Comparison of ENCODE assay signal across 8 mouse cellular contexts in the genomic region with DNA sequence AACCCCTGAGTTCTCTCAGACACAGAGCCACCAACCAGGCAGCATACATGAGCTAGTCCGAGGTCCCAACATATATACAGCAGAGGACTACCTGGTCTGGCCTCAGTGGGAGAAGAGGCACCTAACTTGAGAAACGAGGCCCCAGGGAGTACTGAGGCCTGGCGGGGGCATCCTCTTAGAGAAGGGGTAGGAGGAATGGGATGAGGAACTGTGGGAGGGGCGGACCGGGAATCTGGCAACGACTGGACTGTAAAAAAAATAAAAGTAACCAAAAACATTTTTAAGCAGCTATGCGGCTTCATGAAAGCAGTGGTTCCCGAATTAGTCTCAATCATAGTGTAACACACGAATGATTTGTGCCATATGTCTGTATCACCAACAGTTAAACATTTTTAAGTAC. TPM values are rescaled to one million over a fixed set of nuclear protein-coding genes. Genes with fewer than 3 reads are reported as not detected.
A peak's percentile ranks its signal among the peaks of the same experiment; 100 is the strongest.
DNase-seq lines count a peak whose midpoint lies in the region; ATAC-seq lines count a peak whose summit lies in the region.

No protein-coding gene starts in this region.

- DNase-seq in intestine, embryonic 14.5 days (ENCODE audit: low spot score), result peak; percentile 68
- no peak for DNase-seq in midbrain, embryonic 11.5 days (ENCODE audit: low spot score, missing footprints)
- no peak for DNase-seq in adrenal gland, adult (ENCODE audit: inconsistent age in 2 of 2, low spot score in 1 of 2)
- DNase-seq in gastrocnemius, postnatal 25 days, result no peak
- DNase-seq in layer of hippocampus, postnatal 36 days, result no peak

- H3K4me2 ChIP-seq in embryonic facial prominence, embryonic 15.5 days (replicated peaks), result peak overlapping the region; percentile 75
- H3K4me2 ChIP-seq in intestine, embryonic 14.5 days (ENCODE audit: low read length), result peak overlapping the region; percentile 95
- H3K4me2 ChIP-seq in midbrain, embryonic 11.5 days, result peak overlapping the region; percentile 80

- peak overlapping the region; percentile 94 for H3K27ac ChIP-seq in embryonic facial prominence, embryonic 15.5 days (replicated peaks)
- peak overlapping the region; percentile 93 for H3K27ac ChIP-seq in intestine, embryonic 14.5 days (ENCODE audit: low read depth)
- H3K27ac ChIP-seq in midbrain, embryonic 11.5 days (ENCODE audit: low read depth, low read length), result no peak overlapping the region; the same call in 1 of the 2 replicates

- peaks cover 21% of the 10 kb centered on the region for H3K36me3 ChIP-seq in megakaryocyte, embryonic 14.5 days (replicated peaks; ENCODE audit: low read length)
- peaks cover 11% of the 10 kb centered on the region for H3K36me3 ChIP-seq in embryonic facial prominence, embryonic 15.5 days
- H3K36me3 ChIP-seq in intestine, embryonic 14.5 days (ENCODE audit: control insufficient read depth, insufficient read depth, low read length), result peaks cover 20% of the 10 kb centered on the region
- no peaks in the 10 kb centered on the region for H3K36me3 ChIP-seq in midbrain, embryonic 11.5 days (ENCODE audit: control insufficient read depth, insufficient read depth, low read length)

- no peak for ATAC-seq in megakaryocyte, adult 5-6 weeks (ENCODE audit: poor library complexity, severe bottlenecking)
- ATAC-seq in embryonic facial prominence, embryonic 15.5 days (ENCODE audit: insufficient number of reproducible peaks, low FRiP score, low TSS enrichment, low read depth), result 0 out of 2 replicates have a peak, but pooled peaks have one; percentile 11
- no peak for ATAC-seq in intestine, embryonic 14.5 days (replicated peaks; ENCODE audit: low FRiP score, low TSS enrichment, low read depth)
- peak; percentile 6; the same call in 1 of the 2 replicates for ATAC-seq in midbrain, embryonic 11.5 days (ENCODE audit: low FRiP score)

- 4% methylated on average over 9 of the region's 9 CpGs for WGBS in embryonic facial prominence, embryonic 15.5 days
- WGBS in intestine, embryonic 14.5 days, result 4% methylated on average over 9 of the region's 9 CpGs
- 9% methylated on average over 9 of the region's 9 CpGs for WGBS in midbrain, embryonic 11.5 days

- H3K27me3 ChIP-seq in megakaryocyte, embryonic 14.5 days (replicated peaks), result no peaks in the 10 kb centered on the region
- H3K27me3 ChIP-seq in embryonic facial prominence, embryonic 15.5 days, result no peaks in the 10 kb centered on the region
- H3K27me3 ChIP-seq in intestine, embryonic 14.5 days (replicated peaks; ENCODE audit: control insufficient read depth, insufficient read depth, low read length), result no peaks in the 10 kb centered on the region
- H3K27me3 ChIP-seq in midbrain, embryonic 11.5 days (ENCODE audit: control insufficient read depth, insufficient read depth, low read length), result no peaks in the 10 kb centered on the region

- H3K9me3 ChIP-seq in megakaryocyte, embryonic 14.5 days, result no peaks in the 10 kb centered on the region
- no peaks in the 10 kb centered on the region for H3K9me3 ChIP-seq in embryonic facial prominence, embryonic 15.5 days (replicated peaks)
- H3K9me3 ChIP-seq in intestine, embryonic 14.5 days (ENCODE audit: control insufficient read depth, low read length), result no peaks in the 10 kb centered on the region
- no peaks in the 10 kb centered on the region for H3K9me3 ChIP-seq in midbrain, embryonic 11.5 days (ENCODE audit: control insufficient read depth, low read length)

- peak overlapping the region; percentile 87 for H3K9ac ChIP-seq in embryonic facial prominence, embryonic 15.5 days
- peak overlapping the region; percentile 90 for H3K9ac ChIP-seq in intestine, embryonic 14.5 days (ENCODE audit: low read length)
- H3K9ac ChIP-seq in midbrain, embryonic 11.5 days (ENCODE audit: low read length), result peak overlapping the region; percentile 92

- H3K4me1 ChIP-seq in megakaryocyte, embryonic 14.5 days, result peaks cover 33% of the 10 kb centered on the region
- H3K4me1 ChIP-seq in embryonic facial prominence, embryonic 15.5 days, result peaks cover 20% of the 10 kb centered on the region
- H3K4me1 ChIP-seq in intestine, embryonic 14.5 days (replicated peaks; ENCODE audit: control insufficient read depth, insufficient read depth, low read length), result peaks cover 11% of the 10 kb centered on the region
- peaks cover 12% of the 10 kb centered on the region for H3K4me1 ChIP-seq in midbrain, embryonic 11.5 days (ENCODE audit: control insufficient read depth, insufficient read depth, low read length)

- peak overlapping the region; percentile 99 for H3K4me3 ChIP-seq in megakaryocyte, embryonic 14.5 days (replicated peaks)
- H3K4me3 ChIP-seq in embryonic facial prominence, embryonic 15.5 days (replicated peaks), result peak overlapping the region; percentile 94
- peak overlapping the region; percentile 96 for H3K4me3 ChIP-seq in intestine, embryonic 14.5 days (ENCODE audit: low read depth, low read length)
- H3K4me3 ChIP-seq in midbrain, embryonic 11.5 days (ENCODE audit: low read depth, low read length), result peak overlapping the region; percentile 91

RNA-seq across cellular contexts. Expression of a gene that starts 0.7 kb away (rescaled TPM):
- 5.1 TPM in 1 of 2 replicates, not detected in the other for polyA plus RNA-seq in megakaryocyte, embryonic 14.5 days (2012; ENCODE audit: insufficient read depth, low replicate concordance)
- total RNA-seq in megakaryocyte, adult 5-6 weeks (2015), result 143 and 172 TPM in 2 replicates
- total RNA-seq in megakaryocyte, adult 5-6 weeks (2017), result 115 and 116 TPM in 2 replicates
- 170 TPM in 2 replicates for polyA plus RNA-seq in embryonic facial prominence, embryonic 15.5 days (2015; fragmentation: Nextera tagmentation; extraction: Ambion mirVana)
- 235 and 246 TPM in 2 replicates for polyA plus RNA-seq in intestine, embryonic 14.5 days (2014; fragmentation: Nextera tagmentation; extraction: Ambion mirVana)
- polyA plus RNA-seq in midbrain, embryonic 11.5 days (2014; fragmentation: Nextera tagmentation; extraction: Ambion mirVana), result 201 and 211 TPM in 2 replicates
- 100 to 1,000 TPM; 519 to 547 TPM for total RNA-seq in gastrocnemius, postnatal 25 days (2021)
- 100 to 1,000 TPM; 224 to 229 TPM for total RNA-seq in layer of hippocampus, postnatal 36 days (2021)

RNA-seq across cellular contexts. Expression of a gene that starts 35.8 kb away (rescaled TPM):
- polyA plus RNA-seq in megakaryocyte, embryonic 14.5 days (2012; ENCODE audit: insufficient read depth, low replicate concordance), result not detected in 2 replicates
- total RNA-seq in megakaryocyte, adult 5-6 weeks (2015), result not detected in 2 replicates
- not detected in 2 replicates for total RNA-seq in megakaryocyte, adult 5-6 weeks (2017)
- 0.24 and 0.28 TPM in 2 replicates for polyA plus RNA-seq in embryonic facial prominence, embryonic 15.5 days (2015; fragmentation: Nextera tagmentation; extraction: Ambion mirVana)
- 0.37 and 0.44 TPM in 2 replicates for polyA plus RNA-seq in intestine, embryonic 14.5 days (2014; fragmentation: Nextera tagmentation; extraction: Ambion mirVana)
- polyA plus RNA-seq in midbrain, embryonic 11.5 days (2014; fragmentation: Nextera tagmentation; extraction: Ambion mirVana), result 0.38 and 0.39 TPM in 2 replicates
- total RNA-seq in gastrocnemius, postnatal 25 days (2021), result not detected
- not detected for total RNA-seq in layer of hippocampus, postnatal 36 days (2021)

RNA-seq across cellular contexts. Expression of a gene that starts 43.1 kb away (rescaled TPM):
- polyA plus RNA-seq in megakaryocyte, embryonic 14.5 days (2012; ENCODE audit: insufficient read depth, low replicate concordance), result 19.4 and 23.8 TPM in 2 replicates
- total RNA-seq in megakaryocyte, adult 5-6 weeks (2015), result 19.6 and 21.1 TPM in 2 replicates
- 8.0 and 11.6 TPM in 2 replicates for total RNA-seq in megakaryocyte, adult 5-6 weeks (2017)
- 11.6 and 12.1 TPM in 2 replicates for polyA plus RNA-seq in embryonic facial prominence, embryonic 15.5 days (2015; fragmentation: Nextera tagmentation; extraction: Ambion mirVana)
- 13.1 and 15.1 TPM in 2 replicates for polyA plus RNA-seq in intestine, embryonic 14.5 days (2014; fragmentation: Nextera tagmentation; extraction: Ambion mirVana)
- polyA plus RNA-seq in midbrain, embryonic 11.5 days (2014; fragmentation: Nextera tagmentation; extraction: Ambion mirVana), result 12.5 and 15.0 TPM in 2 replicates
- total RNA-seq in gastrocnemius, postnatal 25 days (2021), result 10 to 100 TPM; 20.2 to 20.7 TPM
- 10 to 100 TPM; 81.3 to 83.1 TPM for total RNA-seq in layer of hippocampus, postnatal 36 days (2021)

Comparison
In these comparisons a context has a peak if more than half of its experiments do, and no peak if none do; other contexts are left out.
1. ATAC-seq: peak in embryonic facial prominence, embryonic 15.5 days (single experiment) and midbrain, embryonic 11.5 days (single experiment); none in megakaryocyte, adult 5-6 weeks (single experiment) and intestine, embryonic 14.5 days (single experiment).
2. RNA of a gene that starts 0.7 kb away (polyA plus RNA-seq): 235 to 246 TPM in intestine, embryonic 14.5 days, 201 to 211 TPM in midbrain, embryonic 11.5 days and 170 TPM in embryonic facial prominence, embryonic 15.5 days; 5.1 TPM in megakaryocyte, embryonic 14.5 days; every median in the first group is over 10 times any median in the second.
3. Peak in every context shown above with its lines, with median percentiles within 50 percentile points of each other: H3K4me3 ChIP-seq, H3K4me2 ChIP-seq and H3K9ac ChIP-seq.